Mouse (Mus musculus) right cerebral cortex, adult 2 months (tissue): ENCODE results near the gene Dock8.

Experiments used
- DNase-seq, 2 experiments: peaks; one replicate each; pipeline ENCODE4 v3.0.0; 2021 to 2022; ENCODE audit warnings: low spot score in 2 of 2

Gene Dock8

DNA sequence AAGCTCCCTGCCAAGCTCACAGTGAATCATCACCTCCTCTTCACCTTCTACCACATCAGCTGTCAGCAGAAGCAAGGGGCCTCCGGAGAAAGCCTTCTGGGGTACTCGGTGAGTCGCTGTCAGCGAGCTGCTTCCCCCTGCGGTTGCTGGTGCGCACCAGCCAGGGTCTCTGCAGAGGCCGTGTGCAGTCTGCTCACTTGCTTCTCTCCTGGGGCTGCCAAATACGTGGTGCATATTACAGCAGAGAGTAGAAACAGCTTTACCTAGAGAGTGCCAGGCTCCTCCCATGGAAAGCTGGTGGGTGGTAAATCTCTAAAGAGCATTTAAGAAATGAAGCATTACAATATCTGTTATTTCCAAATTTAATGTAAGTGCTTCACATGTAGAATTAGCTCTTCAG lies 123.1 kb downstream of the Dock8 start:
- peak; percentile 15 to 39 for DNase-seq

DNA sequence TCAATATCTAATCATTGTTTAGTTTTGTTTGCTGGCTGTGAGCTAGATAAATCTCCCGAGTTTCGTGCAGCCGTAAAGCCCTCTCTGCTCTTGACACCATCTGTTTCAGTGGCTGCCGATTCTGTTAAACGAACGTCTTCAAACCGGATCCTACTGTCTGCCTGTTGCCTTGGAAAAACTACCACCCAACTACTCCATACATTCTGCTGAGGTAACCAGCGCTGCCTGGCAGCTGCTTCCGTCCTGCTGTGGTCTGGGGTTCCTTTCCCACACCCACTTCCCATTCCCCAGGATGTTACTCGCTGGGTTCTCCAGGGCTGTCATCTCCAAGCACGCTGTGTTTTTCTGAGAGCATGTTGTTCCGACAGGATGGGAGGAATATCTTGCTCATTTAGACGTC lies 123.7 kb downstream of the Dock8 start:
- DNase-seq: peak; percentile 13 to 28

DNA sequence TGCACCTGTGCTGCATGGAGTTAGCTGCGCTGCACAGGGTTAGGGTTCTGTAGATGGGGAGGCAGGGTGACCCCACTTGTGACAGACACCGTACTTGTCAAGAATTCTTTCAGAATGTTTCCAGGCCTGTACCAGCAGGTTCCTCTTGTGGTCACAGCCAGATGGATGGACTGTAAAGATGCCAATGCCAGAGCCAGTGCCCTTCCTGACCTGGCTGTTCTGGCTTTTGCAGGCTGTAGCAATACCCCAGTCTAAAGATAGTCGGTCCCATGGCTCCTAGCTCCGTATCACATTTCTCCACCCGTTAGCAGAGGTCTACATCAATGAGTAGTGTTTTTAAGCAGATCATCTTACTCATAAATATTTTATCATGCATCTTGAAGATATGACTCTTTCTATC lies 124.1 kb downstream of the Dock8 start:
- DNase-seq: no peak

DNA sequence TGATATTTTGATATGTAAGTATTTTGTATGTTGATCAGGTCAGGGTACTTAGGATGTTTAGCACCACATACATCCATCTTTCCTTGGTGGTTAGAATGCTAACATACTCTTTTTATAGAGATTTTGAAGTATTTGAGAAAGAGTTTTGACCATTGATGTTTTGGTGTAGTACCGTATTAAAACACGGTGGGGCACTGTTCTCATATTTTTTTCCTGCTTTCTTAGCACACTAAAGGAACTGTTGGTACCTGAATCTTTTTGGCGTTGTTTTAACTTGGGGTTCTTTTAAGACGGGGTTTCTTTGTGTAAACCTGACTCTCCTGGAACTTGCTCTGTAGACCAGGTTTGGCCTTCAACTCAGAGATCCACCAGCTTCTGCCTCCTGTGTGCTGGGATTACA lies 133.0 kb downstream of the Dock8 start:
- DNase-seq: peak; percentile 29 to 50

DNA sequence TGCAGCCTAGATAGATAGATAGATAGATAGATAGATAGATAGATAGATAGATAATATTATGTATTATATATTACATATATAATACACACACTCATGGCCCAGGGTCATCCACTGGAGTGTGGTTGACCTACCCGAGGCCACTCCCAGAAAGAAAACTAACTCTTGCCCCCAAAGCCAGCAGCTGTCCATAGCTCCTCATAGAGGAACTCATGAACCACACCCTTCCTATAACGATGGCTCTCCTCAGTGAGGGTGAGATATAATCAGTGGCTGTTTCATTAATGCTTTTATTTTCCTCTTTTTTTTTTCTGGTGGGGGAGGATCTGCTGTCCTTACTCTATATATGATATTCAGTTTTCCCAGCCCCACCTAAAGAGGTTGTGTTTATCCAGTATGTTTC lies 134.6 kb downstream of the Dock8 start:
- no peak for DNase-seq

DNA sequence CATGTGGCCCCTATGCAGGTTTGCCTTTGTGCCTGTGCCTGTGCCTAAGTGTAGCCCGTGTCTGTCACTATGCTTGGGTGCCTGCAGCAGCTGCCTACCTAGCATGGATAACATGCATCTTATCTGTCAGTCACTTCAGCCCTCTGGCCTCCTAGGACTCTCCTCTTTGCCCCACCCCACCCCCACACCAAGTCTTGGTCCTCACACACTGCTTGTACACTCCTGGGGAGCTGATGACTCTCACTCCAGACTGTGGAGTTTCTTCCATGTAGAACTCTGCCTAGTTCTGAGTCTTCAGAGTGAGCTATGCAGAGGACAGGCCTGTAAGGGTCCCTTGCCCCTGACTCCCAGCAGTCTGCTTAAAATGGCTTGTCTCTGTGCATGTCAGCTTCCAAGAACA lies 136.8 kb downstream of the Dock8 start:
- no peak for DNase-seq

DNA sequence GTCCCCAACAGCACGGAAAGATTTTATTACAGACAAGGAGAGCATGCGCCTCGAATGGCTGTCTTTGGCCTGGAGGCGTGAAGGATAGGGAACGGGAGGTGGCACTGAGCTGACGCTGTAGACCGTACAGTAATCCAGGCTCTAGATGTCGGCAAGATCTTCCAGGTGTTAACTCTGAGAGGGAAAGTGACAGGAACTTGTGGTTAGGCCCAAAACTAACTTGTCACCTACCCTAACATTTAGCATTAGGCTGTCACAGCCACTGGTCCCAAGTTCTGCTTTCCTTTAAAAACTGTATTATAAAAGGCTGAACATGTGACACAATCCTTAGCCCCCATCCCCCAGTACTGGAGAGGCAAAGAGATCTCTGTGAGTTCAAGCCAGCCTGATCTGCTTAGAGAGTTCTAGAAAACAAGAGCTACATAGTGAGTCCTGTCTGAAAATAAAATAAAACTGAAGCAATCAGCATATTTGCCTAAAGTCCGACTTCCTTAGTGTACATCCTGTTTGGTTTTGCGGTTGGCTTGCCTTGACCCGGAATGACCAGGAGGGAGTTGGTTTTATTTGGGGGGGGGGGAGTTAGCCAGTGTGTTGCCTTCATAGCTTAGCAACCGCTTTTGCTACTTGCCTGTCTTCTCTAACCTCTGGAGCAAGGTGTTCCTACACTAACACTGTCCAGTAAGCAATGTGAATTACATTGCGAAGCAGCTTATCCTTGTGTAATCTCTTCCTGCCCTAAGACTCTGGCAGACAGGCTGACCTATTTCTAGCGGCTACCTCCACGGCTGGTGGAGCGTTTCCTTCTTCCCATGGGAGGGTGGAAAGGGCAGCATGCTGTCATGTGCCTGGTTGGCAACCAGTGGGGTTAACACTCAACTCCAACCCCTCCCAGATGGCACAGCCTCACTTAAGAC lies 138.8 kb downstream of the Dock8 start:
- DNase-seq: no peak

DNA sequence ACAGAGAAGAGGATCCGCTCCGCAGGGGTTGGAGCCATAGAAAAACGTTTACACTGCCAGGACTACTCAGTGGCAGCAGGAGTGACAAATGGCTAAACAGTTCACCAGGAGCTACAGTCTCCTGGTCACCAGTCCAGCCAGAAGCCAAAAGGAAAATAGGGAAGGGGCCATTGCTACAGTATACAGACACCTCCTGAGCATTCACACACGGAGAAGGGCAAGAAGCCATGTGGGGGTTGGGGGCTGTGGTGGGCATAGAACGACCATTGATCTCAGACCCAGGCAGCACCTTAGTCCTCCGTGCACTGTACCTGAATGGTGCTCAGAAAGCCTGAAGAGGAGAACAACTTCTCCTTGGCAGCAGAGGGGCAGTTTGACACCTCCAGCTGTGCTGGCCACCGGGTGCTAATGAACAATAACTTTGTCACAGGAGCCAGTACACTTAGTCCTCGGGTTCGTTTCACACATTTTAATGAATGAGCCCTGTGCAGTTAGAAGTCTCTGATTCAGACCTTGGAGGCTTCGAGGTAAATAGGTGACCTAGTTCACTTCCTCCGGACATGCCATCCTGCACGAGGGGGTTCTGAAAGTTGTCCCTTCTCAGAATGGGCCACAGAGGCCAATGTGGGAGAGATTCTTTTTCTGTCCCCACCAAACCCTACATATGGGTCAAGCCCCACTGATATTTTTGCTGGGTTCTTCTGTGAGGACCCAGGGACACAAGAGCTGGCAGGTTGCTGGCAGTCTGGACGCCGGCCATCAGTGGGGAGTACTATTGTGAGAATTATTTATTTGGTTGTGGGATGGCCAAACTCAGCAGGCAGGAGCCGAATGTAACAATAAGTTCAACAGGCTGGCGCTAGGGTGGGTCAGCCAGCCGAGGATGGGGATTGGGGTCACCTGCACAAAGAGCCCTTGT lies 145.0 kb downstream of the Dock8 start:
- peak; percentile 7 to 38 for DNase-seq

DNA sequence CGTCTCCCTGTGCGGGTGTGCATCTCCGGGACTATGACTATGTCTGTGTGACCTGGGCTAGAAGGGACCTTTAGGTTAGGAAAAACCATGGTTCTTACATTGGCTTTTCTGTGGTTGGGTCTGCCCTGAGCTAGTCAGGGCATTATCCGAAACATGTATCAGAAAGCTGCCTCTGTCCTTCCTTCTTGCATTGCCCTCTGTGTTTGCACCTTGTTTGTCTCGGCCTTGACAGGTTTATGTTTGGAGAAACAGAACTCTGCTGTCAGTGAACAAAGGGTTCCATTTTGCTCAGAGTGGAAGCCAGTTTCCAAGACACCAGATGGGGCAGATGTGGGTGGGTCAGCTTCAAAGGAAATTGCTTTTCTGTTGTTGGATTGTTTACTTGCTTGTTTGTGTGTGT lies 145.8 kb downstream of the Dock8 start:
- DNase-seq: no peak

DNA sequence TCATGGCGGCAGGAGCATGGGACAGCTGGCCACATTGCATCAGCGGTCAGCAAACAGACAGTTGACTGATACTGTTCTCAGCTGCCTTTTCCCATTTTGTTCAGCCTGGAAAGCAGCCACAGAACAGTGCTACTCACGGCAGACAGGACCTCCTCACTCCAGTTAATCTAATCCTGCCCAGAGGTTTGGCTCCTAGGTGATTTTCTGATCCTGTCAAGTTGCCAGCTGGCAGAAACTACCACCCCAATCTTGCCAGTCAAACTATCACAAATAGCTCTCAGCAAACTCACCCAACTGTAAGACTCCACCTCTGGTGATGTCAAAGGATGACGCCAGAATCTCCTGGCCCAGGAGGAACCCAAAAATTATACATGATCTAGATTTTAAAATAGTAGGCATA lies 146.8 kb downstream of the Dock8 start:
- DNase-seq: no peak

DNA sequence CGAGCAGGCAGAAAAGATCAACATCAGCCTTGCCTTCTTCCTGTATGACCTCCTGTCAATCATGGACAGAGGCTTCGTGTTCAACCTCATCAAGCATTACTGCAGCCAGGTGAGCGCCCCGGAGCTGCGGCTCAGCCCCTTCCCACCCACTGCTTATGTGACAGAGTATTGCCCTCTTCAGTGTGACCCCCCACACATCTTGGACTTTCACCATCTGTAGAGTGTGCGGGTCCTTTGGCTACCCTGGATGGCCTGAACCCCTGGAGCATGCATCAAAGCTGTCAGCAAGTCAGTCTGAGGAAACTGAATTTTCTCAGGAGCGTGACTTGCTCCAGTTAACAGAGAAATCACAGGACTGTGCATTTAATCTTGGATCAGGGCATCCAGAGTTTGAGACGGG lies 150.5 kb downstream of the Dock8 start:
- no peak for DNase-seq

DNA sequence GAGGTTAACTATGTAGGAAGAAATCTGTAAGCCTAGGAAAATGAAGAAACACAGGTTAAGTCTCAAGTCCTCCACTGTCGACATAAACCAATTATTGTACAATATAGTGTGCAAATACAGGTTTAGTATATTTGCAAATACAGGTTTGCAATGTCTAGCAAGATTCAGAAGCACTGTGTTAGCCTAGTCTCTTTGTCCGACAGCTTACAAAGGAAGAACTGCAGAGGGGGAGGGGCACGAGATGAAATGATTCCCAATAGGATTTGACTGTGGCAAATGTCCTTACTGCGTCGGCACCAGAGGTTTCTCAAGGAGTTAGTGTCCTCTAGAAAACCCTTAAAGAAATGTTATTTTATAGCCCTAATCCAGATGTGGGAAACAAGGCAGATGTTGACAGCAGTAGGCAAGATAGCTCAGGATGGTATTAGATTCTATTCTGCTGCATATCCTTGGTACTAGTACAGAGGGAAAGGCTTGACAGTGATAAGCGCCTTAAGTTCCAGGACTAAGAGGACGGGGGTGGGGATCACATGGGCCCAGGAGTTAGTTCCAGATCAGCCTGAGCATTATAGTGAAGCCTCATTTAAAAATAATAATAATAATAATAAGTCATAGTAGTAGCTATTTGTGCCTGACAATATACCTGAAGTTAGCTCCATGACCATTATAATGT lies 155.3 kb downstream of the Dock8 start:
- no peak for DNase-seq

DNA sequence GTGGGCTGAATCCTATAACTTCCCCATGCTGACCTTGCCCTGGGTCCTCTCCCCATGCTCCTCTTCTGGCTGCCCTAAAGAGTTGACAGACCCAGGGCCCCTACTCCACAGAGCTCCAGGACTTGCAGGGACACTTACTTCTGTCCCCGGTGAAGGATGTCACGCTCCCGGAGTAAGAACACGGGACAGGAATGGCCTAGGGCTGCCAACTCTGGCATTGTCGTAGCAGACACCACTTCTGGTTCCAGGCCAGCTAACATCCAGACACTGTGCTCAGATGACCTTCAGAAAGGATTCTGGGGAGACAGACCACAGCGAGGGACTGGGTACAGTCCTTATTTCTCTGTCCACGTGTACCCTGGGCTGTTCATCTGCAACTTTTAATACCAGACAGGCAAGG lies 155.9 kb downstream of the Dock8 start:
- DNase-seq: no peak

DNA sequence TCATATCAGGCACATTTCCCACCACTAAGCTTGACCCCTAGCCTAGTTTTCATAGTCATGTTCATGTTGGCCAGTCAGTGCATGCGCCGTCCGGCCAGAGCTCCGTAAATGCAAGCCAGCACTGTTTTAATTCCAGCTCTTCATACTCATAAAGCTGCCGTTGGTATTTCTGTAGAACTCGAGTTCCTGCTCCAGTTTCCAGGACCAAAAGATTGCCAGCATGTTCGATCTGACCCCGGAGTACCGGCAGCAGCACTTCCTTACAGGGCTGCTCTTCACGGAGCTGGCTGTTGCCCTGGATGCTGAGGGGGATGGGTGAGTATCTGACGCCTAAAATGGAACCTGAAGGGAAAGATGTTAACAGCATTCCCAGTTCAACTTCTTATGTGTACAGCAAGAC lies 156.4 kb downstream of the Dock8 start:
- DNase-seq: no peak

DNA sequence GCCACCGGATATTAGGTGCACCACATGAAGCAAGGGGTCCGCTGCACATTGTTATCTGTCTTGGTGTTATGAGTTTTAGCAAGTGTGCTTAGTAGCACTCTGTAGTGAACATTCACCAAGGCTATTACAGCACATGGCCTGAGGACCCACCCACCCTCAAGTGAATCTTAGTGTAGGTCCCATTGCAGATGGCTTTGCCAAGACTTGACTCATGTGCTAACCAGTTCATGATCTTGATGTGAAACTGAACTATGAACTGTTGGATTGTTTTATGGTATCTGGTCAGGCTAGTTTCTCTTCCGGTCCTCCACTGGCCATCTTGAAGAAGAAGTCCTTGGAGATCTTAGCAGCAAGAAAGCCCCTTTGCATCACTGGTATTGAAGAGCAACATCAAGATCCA lies 162.9 kb downstream of the Dock8 start:
- DNase-seq: no peak

DNA sequence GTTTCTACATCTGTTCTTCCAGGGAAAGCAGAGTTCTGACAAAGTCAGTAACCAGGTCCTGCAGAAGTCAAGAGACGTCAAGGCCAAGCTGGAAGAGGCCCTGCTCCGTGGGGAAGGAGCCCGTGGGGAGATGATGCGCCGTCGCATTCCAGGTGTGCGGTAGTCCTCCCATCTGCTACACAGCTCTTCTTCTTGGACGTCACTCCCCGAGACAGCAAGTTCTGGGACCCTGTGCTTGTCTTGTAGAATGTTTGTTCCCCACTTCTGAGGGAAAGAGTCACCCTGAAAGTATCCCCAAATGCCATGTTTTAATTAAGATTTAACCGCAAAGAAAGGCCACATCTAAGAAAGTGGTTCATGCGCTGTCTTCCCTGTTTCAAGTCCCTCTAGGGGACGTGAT lies 164.1 kb downstream of the Dock8 start:
- DNase-seq: no peak

DNA sequence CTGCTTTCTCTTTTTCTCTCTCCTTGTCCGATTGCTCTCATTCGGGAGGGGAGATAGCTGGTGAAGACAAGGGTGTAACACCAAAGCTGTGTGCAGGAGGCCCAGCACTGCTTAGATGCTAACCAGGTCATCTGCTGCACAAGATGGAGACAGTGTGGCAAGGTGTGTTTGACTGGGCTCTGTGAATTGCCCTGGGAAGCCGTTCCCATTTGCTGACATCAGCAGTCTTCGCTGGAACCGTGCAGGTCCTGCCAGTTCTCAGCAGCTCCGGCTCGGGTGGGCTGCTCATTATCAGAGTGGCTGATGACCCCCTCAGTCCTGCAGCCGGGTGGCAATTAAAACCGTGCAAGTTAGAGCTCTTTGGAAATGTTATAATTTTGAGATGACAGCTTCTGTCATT lies 167.1 kb downstream of the Dock8 start:
- DNase-seq: no peak

DNA sequence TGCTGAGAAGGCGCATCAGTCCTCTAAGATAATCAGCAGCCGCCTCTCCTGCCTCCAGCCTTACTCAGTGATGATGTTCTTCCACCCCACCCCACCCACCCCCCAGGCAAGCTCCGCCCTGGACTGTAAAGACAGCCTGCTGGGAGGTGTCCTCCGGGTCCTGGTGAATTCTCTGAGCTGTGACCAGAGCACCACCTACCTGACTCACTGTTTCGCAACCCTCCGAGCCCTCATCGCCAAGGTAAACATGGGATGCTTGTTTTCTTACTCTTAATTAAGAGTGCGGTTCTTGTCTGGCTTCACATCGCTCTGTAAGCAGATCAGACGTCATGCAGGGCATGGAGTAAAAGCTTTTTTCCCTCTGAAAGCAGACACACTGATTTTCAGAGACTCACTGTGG lies 172.1 kb downstream of the Dock8 start:
- DNase-seq: no peak

DNA sequence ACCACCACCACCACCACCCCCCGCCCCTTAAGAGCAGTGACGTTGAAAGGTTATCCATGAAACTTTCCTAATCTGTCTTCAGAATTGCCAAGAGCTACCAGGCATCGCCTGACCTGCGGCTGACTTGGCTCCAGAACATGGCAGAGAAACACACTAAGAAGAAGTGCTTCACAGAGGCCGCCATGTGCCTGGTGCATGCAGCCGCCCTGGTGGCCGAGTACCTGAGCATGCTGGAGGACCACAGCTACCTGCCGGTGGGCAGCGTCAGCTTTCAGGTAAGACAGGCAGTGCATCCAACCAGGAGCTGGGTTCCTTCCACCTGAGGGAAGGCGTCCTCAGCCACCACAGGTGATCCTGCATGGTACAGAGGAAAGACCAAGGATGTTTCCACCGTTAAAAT lies 177.4 kb downstream of the Dock8 start:
- no peak for DNase-seq

DNA sequence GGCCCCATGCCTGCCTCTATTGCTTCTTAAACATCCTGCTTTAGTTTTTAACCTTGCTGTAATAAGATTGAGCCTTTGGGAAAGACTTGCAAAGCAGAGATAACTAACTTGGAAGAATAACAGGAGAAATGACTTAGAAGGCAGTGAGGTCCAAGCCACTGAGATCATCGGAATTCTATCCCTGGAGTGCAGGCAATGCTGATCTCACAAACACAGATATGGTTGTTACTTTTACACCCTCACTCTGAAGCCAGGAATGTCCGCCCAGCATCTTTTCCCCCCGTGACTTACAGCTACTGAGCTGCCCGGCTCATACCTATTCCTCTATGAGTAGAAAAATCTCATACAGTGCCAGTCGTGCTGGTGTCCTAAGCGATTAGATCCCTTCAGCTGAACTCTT lies 180.7 kb downstream of the Dock8 start:
- DNase-seq: no peak

DNA sequence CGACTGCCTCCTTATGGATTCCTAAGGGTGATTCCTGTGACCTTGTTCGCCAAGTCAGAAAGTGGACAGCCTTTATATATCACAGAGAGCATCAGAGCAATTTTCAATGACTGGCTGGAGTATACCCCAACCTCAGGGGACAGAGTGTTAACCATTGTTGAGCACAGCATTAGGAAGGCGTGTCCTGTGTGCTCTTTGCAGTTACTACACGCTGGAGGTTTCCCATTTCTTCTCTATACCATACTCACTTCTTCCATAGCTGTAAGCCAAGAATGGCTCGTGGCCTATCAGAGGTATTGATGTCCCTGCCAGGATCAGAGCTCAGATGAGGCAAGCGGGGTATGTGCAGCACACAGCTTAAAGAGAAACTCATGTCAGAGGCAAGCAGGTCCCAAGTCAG lies 181.2 kb downstream of the Dock8 start:
- no peak for DNase-seq

DNA sequence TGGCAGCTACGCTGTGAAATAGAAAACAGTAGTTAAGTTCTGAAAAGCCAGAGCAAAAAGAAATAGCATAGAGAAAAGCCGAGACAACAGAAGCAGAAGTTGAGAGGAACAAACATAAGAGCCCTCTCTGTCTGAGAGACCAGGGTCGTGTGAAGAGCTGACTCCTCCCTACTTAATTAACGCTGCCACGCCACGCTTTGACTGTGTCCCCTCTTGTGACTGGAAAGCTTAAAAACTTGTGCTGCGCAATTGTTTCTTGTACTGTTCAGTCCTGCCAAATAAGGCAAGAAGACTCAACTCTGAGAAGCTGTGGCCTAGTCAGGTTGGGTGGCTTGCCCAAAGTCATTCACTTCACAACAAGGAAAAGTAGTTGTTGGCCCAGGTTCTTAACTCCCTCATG lies 184.7 kb downstream of the Dock8 start:
- DNase-seq: no peak
